Mouse (Mus musculus) lung, postnatal 36 days (tissue): ENCODE measurements at regions not wholly inside any gene's neighbourhood (a gene's known extent, or its start where the extent isn't known, plus 50 kb on each side); places are given as distances from the start of the nearest gene placed in this dataset.

Experiments used
- DNase-seq: peaks from one replicate; pipeline ENCODE4 v3.0.0; 2022; ENCODE audit warnings: mixed read lengths

GRCm38 (mm10) chr15:40223272-40223671, 89.1 kb downstream of the 9330182O14Rik start:
- DNase-seq = no peak

- no peak for DNase-seq
Observed at GRCm38 (mm10) chr15:40241764-40242163, 107.6 kb downstream of the 9330182O14Rik start.

GRCm38 (mm10) chr15:40248966-40249365, 114.8 kb downstream of the 9330182O14Rik start:
- DNase-seq = no peak

GRCm38 (mm10) chr15:40259433-40259832, 125.3 kb downstream of the 9330182O14Rik start:
- no peak for DNase-seq

GRCm38 (mm10) chr15:40279021-40279420, 144.9 kb downstream of the 9330182O14Rik start:
- no peak for DNase-seq

GRCm38 (mm10) chr15:40280551-40280950, 146.4 kb downstream of the 9330182O14Rik start:
- DNase-seq = no peak

- no peak for DNase-seq
Observed at GRCm38 (mm10) chr15:40281078-40281720, 147.0 kb downstream of the 9330182O14Rik start.

- no peak for DNase-seq
Observed at GRCm38 (mm10) chr15:40291602-40292001, 157.4 kb downstream of the 9330182O14Rik start.

- no peak for DNase-seq
Observed at GRCm38 (mm10) chr15:40312226-40312625, 178.1 kb downstream of the 9330182O14Rik start.

- no peak for DNase-seq
Observed at GRCm38 (mm10) chr15:40339746-40340145, 205.6 kb downstream of the 9330182O14Rik start.

- no peak for DNase-seq
Observed at GRCm38 (mm10) chr15:40340269-40340668, 206.1 kb downstream of the 9330182O14Rik start.

- no peak for DNase-seq
Observed at GRCm38 (mm10) chr15:40351473-40351872, 217.3 kb downstream of the 9330182O14Rik start.

- DNase-seq = peak; percentile 3
Observed at GRCm38 (mm10) chr15:40354802-40355487, 220.8 kb downstream of the 9330182O14Rik start.

- no peak for DNase-seq
Observed at GRCm38 (mm10) chr15:40356096-40356495, 221.9 kb downstream of the 9330182O14Rik start.

GRCm38 (mm10) chr15:40358341-40358740, 224.2 kb downstream of the 9330182O14Rik start:
- DNase-seq = no peak

- DNase-seq = no peak
Observed at GRCm38 (mm10) chr15:40361849-40362533, 227.8 kb downstream of the 9330182O14Rik start.

GRCm38 (mm10) chr15:40364221-40364621, 230.1 kb downstream of the 9330182O14Rik start:
- DNase-seq = no peak

GRCm38 (mm10) chr15:40365613-40366012, 231.4 kb downstream of the 9330182O14Rik start:
- no peak for DNase-seq

- DNase-seq = no peak
Observed at GRCm38 (mm10) chr15:40367026-40367425, 232.9 kb downstream of the 9330182O14Rik start.

GRCm38 (mm10) chr15:40368746-40369145, 234.6 kb downstream of the 9330182O14Rik start:
- no peak for DNase-seq

- no peak for DNase-seq
Observed at GRCm38 (mm10) chr15:40371486-40371885, 237.3 kb downstream of the 9330182O14Rik start.

GRCm38 (mm10) chr15:40386526-40386925, 252.4 kb downstream of the 9330182O14Rik start:
- no peak for DNase-seq

- DNase-seq = no peak
Observed at GRCm38 (mm10) chr15:40387746-40388145, 253.6 kb downstream of the 9330182O14Rik start.

GRCm38 (mm10) chr15:40388806-40389205, 254.6 kb downstream of the 9330182O14Rik start:
- no peak for DNase-seq
